Mouse (Mus musculus): ENCODE results near the gene Satb2.

DNA sequence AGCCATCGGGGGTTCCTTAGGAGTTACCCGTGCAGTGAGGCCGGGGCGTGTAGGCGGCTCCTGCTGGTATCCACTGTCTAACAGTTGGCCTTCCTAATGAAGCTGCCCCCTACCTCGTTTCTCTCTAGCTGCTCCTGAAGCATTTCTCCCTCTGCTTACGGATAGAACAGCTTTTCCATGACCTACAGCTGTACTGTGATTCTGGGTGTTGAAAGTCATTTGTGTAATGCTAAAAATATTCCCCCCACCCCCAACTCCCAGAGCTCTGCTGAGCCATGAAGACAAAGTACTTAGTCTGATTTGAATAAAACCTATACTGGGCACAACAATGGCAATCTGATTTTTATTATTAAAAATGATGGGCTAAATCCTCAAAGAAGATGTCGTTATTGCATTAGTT is 121.2 kb downstream of the Satb2 start:
- TF ChIP-seq CTCF (IDR thresholded peaks at IDR 0.05; ENCODE audit: control insufficient read depth, insufficient read depth, low read length) (no peak), POLR2A (IDR thresholded peaks at IDR 0.05; ENCODE audit: borderline replicate concordance, control insufficient read depth, low read depth, low read length) (no peak)
